Mouse (Mus musculus) hematopoietic stem cell, adult 5-6 weeks (primary cell): ENCODE measurements around the gene Eif6. TPM values are rescaled to one million over a fixed set of nuclear protein-coding genes. Genes with fewer than 3 reads are reported as not detected.
A peak's percentile ranks its signal among the peaks of the same experiment; 100 is the strongest.

ENCODE experiments used
- ATAC-seq, 2 experiments: fragments of 125-278 bp in 1 of 2; replicated peaks in 1 of 2; 2 replicates each; pipeline ENCODE4 v1.8.0; 2016 to 2017; ENCODE audit warnings: inconsistent platforms in 2 of 2, mild to moderate bottlenecking in 2 of 2, moderate number of reproducible peaks in 2 of 2, low read depth in 1 of 2, moderate TSS enrichment in 1 of 2; ENCODE audit not compliant: low FRiP score in 2 of 2, poor library complexity in 2 of 2, severe bottlenecking in 2 of 2, insufficient read depth in 1 of 2, low TSS enrichment in 1 of 2
- total RNA-seq: library from RNA; stranded (forward); fragments of 172-1452, 232-1000 nt; gene quantifications from 2 replicates; pipeline ENCODE4 v1.2.3, GENCODE M21; 2017

The Eif6 gene
- total RNA-seq, 1 experiment from 2014 or later = 32.9 TPM

DNA sequence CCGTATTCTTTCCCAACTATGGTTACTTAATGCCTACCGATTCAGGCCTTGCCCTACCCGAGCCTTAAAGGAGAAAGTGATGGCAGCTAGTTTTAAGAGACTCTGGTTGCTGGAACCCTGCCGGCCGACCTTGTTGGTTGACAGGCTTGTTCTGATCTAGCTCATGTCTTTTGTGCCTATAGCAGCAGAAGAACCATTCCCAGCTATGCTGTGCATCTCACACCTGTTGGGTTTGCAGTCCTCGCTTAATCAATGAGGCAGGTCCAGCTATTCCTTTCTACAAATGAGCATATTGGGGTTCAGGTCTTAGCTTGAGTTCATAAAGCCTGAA, 20.8 kb downstream of the Eif6 start:
- no peak for ATAC-seq

DNA sequence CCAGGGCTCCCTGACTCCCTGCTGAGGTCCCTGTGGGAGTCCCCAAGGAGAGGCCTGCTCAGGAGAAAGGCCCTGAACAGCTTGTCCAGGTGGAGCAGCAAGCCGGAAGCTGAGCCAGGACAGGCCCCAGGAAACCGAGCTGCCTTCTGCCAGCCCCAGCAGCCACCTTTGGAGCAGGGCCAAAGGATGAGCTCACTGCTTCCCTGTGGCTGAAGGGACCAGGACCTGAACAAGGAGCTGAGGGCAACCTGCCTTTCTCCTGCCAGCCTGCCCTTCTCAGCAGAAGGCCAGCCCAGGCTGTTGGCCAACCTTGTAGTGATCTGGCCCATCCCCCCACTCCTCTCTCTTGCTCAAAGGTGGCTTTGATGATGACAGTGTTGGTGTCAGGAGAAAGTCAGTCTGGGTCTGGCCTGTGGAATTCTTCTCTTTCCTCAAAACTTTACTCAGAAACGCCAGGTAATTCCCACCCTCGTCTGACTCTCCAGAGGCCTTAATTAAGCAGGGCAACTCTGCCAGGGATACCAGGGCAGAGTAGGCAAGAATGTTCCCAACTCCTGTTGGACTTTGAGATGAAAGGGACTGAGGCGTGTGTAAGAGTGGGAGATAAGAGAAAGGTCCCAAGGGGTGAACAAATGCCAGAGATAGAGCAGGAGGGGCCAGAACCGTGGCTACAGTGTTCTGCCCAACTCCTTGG, 21.3 kb downstream of the Eif6 start:
- ATAC-seq = no peak

DNA sequence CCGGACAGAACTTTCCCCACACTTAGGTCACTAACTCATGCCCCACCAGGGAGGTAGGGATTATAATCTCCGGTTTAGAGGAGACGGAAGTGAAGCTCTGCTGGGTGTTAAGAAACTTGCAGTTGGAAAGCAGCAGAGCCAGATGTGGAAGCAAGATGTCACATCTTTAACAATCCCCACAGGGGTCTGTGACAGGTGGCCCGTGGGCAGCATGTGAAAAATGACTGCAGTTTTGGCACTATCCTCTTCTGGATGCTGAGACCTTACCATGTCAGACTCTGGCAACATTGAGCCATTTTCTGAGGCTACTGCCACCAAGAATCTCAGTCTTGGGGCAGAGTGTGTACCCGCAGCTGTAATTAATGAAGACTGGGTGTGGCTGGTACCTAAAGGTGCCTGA, 22.7 kb downstream of the Eif6 start:
- no peak for ATAC-seq

DNA sequence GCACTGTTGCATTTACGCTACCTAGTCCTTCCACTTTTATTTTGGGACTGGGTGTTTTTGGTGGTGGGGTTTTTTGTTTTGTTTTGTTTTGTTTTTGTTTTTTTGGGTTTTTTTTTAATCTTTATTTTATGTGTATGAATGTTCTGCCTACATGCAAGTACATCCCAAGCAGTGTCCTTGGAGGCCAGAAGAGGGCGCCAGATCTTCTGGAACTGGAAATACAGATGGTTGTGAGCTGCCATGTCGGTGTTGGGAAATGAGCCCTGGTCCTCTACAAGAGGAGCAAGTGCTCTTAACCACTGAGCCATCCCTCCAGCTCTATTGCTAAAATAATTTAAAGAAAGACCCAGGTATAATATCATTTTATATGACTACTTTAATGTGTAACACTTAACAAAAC, 24.0 kb downstream of the Eif6 start:
- ATAC-seq = 0 out of 4 replicates have a peak, but pooled peaks of 1 of the 2 experiments have one; percentile 20

DNA sequence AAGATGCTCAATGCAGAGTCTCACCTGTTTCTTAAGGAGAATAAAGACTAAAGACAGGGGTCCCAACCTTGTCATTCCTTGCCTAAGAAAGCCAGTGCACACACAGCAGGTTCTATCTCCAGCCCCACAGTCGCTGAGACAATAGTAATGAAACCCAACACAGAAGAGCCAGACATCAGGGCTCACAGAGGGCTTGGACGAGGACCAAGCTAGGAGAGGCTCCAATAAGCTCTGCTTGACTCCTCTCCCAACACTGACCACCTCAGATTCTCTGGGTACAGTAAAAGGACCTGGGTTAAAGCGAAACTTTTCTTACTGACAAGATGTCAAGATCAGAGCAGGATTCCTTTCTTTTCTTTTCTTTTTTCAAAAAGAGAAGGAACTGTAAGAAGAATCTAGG, 28.1 kb downstream of the Eif6 start:
- ATAC-seq = no peak

DNA sequence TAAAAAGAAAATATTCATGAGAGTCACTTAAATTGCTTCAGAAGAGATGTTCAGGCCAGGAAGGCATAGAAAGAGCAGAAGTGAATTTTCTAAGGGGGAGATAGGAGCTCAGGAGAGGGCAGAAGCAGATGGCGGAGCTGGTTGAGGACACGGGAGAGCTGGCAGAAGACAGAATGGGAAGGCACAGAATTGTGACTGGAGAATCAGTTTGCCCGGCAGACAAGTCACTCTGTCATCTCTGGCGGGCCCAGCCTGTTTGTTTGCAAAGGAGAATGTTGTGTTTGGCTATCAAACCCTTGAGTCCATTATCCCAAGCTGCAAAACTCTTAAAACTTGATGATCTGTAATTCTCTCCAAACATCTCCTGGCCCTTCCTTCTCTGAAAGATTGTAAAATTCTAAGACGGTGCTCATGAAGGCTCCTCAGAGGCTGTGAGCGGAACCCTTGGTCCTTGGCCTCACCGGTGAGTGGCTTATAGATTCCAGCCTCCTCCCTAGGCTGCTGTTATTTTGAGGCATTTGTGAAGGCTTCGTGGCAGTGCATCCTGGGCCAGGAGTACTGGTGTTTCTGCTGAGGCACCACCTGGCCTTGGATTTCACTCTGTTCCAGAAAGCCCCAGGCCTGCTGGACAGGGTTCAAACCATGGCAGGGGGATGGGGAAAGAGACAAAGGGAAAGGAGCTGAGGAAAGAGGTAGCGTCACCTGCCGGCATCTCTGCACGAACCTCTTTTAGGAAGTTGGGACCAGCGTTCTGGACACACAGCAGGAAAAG, 31.9 kb downstream of the Eif6 start:
- no peak for ATAC-seq

DNA sequence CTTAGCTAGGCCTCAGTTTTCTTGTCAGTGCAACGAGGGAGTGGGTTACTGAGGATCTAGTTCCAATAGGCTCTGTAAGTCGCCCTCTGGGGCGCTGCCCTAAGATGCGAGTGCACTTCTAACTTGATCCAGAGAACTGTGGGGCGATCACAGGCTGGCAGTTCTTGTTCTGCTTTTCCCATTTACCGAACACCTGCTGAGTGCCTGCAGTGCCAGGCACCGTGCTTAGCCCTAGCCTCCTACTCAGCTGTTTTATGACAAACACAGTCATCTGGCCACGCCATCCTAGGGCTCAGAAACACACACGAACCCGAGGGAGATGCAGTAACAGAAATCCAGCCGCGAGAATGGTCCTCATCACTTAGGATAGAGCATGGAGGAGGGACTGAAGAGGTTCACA, 33.8 kb downstream of the Eif6 start:
- ATAC-seq = peak; percentile 55 to 69; a peak in 3 of 4 replicates

DNA sequence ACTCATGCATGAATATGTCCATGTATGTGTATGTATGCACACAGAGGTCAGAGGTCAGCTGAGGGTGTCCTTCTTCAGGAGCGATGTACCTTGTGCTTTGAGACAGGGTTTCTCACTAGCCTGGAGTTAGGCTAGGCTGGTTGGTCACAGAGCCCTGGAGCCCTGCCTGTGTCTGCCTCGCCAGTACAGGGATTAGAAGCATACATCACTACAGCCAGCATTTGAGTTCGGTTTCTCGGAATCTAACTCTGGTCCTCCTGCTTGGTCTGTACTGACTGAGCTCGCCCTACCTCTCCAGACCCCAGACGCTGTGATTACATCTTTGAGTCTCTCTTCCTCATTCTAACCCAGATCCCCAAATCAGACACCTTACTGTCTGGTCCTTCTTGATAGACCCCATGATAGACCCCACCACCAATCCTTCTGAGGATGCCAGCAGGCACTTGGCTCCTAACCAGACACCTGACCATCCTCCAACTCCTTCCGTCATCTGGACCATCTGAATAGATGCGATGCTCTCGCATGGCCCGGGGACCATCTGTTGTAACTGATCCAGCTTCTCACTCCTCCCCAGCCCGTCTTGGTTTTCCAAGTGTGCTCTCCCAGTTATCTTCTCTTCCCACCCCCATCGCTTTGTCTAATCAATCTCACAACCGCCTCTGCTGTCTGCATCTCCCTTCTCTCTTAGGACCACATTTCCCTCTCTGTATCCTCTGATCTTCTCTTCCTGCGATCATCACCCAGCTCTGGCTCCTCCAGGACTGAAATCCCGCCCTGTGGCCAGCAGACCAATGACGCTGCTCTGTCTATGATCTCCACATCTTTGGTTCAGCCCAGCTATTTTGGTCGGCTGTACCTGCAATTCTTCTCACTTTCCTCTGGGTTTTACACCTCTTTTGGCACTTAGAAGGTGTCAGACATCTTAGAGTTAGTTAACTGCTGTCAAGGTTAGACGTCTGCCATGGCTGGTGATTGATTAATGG, 38.5 kb downstream of the Eif6 start:
- ATAC-seq = no peak

DNA sequence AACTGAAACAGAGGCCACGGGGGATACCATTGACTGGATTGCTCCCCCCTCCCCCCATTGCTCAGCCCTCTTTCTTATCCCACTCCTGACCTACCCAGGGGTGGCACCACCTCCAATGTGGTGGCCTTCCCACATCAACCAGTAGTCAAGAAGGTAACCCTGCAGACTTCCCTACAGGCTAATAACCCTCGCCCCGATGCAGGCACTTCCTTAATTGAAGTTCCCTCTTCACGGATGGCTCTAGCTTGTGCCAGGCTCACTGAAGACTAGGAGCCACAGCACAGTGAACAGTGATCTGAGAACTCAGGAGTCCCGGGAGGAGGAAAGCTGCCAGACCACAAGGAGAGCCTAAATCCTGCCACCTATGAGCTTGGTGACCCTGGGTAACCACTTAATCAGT, 39.8 kb downstream of the Eif6 start:
- peak; percentile 27 to 48; a peak in 1 of 4 replicates for ATAC-seq

DNA sequence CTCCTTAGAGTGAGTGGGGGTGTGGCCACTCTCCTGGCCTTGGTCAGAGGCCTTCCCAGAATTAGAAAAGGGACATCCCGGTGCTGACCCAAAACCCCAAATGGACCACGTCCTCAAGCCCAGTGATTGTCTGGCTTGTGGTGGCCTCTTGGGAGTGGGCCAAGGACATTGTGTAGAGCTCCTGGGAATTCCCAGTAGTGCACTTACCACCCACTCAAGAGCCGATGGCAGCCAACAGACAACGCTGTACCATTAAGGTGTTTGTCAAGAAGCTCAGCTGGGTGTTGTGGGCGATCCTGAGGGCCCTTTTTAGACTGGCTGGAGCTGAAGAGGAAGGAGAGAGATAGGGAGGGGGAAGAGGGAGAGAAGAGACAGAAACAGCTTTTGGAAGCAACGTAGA, 42.2 kb downstream of the Eif6 start:
- no peak for ATAC-seq

DNA sequence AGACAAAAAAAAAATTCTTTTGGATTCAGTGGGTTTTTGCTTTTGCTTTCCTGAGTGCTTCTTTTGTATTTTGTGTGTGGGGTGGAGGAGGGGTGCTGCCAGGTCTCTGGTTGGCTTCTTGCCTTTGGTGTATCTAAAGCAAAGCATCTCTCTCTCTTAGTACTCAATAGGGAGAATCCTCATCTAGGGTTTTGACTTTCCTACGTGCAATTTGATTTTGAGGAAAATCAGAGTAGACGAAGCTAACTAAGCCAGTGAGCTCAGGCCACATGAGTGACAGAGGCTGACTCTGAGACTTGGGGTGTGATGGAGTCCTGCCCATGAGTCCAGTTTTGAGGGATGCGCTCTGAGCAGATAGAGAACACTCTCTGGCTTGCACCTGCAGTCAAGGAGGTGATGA, 47.2 kb downstream of the Eif6 start:
- no peak for ATAC-seq

DNA sequence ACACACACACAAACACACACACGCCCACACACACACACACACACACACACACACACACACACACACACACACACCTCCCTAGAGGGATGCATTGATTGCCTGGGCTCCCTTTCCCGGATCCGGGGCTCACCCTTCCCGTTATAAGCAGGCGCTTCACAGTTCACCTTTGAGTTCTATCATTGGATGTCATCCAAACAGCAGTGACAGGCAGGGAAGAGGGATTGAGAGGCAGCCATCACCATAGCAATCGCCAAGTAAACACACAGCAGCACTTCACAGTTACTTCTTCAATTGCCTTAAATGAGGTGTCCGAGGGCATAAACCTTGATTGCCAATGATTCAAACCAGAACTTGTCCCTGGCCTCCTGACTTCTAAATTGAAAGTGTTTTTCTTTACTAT, 47.7 kb downstream of the Eif6 start:
- no peak for ATAC-seq

DNA sequence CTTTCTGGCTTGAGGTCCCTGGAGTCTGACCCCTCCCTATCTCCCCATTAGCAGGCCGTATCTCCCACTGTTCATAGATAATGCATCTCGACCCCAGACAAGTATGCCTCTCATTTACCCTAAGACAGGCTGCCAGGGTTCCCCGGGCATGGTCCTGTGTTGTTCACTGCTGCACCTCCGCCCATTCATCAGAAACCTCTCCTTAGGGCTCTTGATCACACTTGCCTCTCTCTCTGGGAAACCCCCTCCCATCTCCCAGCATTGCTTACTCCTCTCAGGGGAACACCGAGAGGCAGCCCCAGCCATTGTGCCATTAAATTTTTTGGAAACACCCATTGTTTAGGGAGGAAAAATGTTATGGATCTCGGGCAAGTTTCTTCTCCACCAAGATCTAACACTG, 48.7 kb downstream of the Eif6 start:
- ATAC-seq = no peak

DNA sequence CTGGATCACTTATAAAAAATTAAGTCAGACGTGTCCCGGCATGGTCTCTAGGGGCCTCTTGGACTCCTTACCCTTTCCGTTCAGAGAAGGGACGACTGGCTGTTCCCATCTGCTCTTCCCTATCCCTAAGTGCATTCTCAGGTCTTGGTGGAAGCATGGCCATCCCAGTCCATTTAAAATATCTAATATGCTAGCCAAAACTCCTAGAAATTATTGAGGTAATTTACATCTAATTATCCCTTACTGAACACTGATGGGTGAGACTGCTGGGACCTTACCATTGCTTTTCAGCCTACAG, 49.1 kb downstream of the Eif6 start:
- no peak for ATAC-seq

DNA sequence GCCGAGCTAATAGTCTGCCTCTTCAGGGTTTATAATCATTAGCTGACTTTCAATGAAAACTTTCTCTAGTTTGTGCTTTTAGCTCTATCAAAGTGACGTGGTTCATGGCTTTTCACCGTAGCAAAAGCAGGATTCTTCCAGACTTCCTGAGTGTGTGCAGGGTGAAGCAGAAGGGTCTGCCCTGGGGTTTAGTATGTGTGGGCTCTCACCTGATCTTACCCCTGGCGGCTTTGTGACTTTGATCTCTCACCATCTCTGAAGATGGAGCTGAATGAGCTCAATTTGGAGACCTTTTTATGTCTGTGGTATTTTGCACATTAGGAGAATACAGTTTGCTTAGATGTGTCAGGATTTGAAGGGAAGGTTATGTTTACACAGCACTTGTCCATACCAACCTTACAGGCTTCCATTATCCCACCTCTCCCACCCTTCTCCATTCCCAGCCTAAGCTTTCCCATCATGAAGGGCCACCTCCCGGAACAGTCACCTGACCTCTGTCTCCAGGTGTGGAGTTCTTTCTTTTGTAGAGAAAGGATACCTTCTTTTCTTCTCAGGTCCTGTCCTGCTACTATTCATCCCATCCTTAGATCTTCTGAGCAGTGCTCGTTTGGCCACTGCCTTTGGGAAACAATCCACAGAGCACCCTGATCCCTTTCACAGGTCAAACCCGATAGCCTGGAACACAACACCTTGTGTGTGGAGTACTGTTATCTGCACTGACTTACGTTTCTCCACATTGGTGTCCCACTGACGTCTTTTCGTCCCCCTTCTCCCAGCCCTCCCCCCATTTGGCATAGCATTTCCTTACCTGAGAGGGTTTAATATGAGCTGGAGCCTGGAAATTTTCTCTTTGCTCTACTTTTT, 49.7 kb downstream of the Eif6 start:
- ATAC-seq = no peak

DNA sequence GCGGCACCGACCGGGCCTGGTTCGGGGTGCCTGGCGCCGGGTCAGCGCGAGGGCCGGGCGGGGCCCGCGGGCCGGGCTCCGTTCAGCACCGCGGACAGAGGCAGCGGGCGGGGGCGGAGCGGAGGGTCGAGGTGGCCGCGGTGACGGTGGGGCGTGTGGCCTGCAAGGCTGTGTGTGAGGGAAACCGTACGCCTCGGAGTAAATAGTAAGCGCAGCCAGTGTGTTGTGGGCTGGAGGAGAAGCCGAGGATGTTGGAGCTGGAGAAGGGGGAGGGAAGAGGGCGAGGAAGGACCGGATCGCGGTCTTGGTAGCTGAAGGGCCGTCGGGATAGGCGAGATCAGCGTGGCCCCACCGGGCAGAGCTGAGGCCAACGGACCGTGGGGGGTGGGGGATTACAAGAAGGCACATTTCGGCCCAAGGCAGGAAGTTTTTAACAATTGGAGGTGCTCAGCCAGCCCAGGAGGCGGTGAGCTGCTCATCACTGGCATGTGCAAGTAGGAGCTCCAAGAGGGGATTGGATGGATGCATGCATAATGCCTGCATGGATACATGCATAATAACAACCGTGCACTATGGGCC, 51.0 kb downstream of the Eif6 start:
- ATAC-seq = peak; percentile 23 to 84; a peak in 3 of 4 replicates
